ENCODE assay signal across 11 mouse cellular contexts in the genomic region with DNA sequence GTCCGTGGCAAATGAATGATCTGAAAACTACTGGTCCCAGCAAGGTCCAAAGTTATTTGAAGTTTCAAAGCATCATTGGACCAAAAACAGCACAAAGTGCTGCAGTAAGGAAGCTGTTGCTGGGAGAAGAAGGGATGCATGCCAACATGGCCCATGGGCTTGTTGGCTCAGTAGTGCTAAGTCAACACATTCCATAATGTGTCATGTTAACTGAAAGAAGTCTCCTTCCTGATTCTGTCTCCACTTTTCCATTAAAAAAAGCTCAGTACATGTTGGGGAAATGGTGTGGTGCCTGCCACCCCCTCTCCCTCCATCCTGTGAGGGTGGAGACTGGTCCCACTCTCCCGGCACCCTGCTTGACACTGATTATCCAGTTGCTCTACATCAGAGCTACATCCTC.
"Had no signal": no experiment of that assay in that cellular context is flagged by ENCODE, and none has a peak within 500 bp of the region (broad histone marks: within the 10 kb centered on the region; RNA-seq: fewer than 3 reads in every experiment).

No protein-coding gene starts in this region.

- ATAC-seq: midbrain, embryonic 15.5 days had no signal

- H3K9ac ChIP-seq: liver, embryonic 15.5 days; midbrain, embryonic 15.5 days; stomach, embryonic 15.5 days had no signal

- H3K9me3 ChIP-seq: liver, embryonic 15.5 days; midbrain, embryonic 15.5 days; stomach, embryonic 15.5 days had no signal

- H3K4me1 ChIP-seq: liver, embryonic 15.5 days; megakaryocyte, embryonic 14.5 days; stomach, embryonic 15.5 days had no signal

- H3K27ac ChIP-seq: liver, embryonic 15.5 days; macrophage; midbrain, embryonic 15.5 days; stomach, embryonic 15.5 days had no signal

- H3K4me3 ChIP-seq: liver, embryonic 15.5 days; megakaryocyte, embryonic 14.5 days; midbrain, embryonic 15.5 days; stomach, embryonic 15.5 days had no signal

- DNase-seq: kidney, adult 8-10 months; right cerebral cortex, postnatal 14 days; thymus, adult 2 months; thymus, postnatal 36 days had no signal

- H3K4me2 ChIP-seq: liver, embryonic 11.5 days; liver, embryonic 15.5 days; midbrain, embryonic 11.5 days; midbrain, embryonic 15.5 days; stomach, embryonic 15.5 days had no signal

- H3K27me3 ChIP-seq: stomach, embryonic 15.5 days had no signal

- H3K36me3 ChIP-seq: liver, embryonic 15.5 days; midbrain, embryonic 15.5 days; stomach, embryonic 15.5 days had no signal
